Mouse (Mus musculus): Measurements from ENCODE around the gene Macf1. TPM values are rescaled to one million over a fixed set of nuclear protein-coding genes. Genes with fewer than 3 reads are reported as not detected.

Macf1 gene
- polyA plus RNA-seq, 1 experiment from 2014 or later = 75.6 TPM

DNA sequence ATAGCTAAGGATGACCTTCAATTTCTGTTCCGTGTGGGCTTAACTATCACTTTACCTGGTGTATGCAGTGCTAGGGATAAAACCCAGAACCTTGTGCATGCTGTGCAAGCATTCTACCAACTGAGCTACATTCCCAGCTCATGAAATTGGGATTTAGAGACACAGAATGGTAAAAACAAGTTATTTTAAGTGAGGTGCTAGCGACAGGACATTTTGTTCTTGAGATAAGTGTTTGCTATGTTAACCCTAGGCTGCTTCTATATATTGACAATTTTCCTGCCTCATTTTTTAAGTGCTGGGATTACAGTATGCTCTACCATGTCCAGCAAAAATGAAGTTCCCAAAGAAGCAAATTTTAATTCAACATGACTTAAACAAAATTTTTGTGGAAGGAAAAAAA lies 267.3 kb downstream of the Macf1 start:
- Histone ChIP-seq H3K27ac (no peak overlapping the region), H3K9me3 (no peaks in the 10 kb centered on the region), H3K27me3 (no peaks in the 10 kb centered on the region), H3K36me3 (replicated peaks) (no peaks in the 10 kb centered on the region), H3K4me2 (no peak overlapping the region), H3K4me3 (replicated peaks) (no peak overlapping the region), H3K9ac (no peak overlapping the region), H3K4me1 (peaks cover 4% of the 10 kb centered on the region)
- 87% methylated on average over 2 of the region's 2 CpGs for WGBS
- no peak for ATAC-seq (ENCODE audit: low FRiP score)

GRCm38 (mm10) chr4:123415566-123415965 lies 268.6 kb downstream of the Macf1 start:
- Histone ChIP-seq H3K27me3 (no peaks in the 10 kb centered on the region), H3K4me1 (peaks cover 11% of the 10 kb centered on the region), H3K4me3 (replicated peaks) (no peak overlapping the region), H3K36me3 (replicated peaks) (no peaks in the 10 kb centered on the region), H3K9me3 (no peaks in the 10 kb centered on the region), H3K27ac (no peak overlapping the region), H3K9ac (no peak overlapping the region), H3K4me2 (no peak overlapping the region)
- no peak for ATAC-seq (ENCODE audit: low FRiP score)
- WGBS = 89% methylated on average over 1 of the region's 1 CpGs

DNA sequence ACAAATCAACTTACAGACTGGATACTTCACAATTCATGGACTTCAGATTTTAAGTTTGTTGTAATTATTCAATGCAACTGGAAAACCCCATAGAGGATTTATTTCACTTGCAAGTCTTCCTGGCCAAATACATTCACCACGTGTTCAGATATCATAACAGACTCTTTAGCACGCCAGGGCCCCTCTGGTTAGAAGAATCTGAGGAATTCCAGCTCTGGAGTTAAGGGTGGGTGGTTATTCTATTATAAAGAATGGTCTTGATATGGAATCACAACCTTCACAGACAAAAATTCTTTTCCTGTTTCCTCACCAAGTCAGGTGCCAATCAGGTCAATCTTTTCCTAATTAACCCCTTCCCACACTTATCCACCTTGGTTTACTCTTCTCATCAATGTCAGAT lies 270.3 kb downstream of the Macf1 start:
- no peak overlapping the region for H3K27ac ChIP-seq
- no peak for ATAC-seq (ENCODE audit: low FRiP score)
- H3K4me1 ChIP-seq = peaks cover 28% of the 10 kb centered on the region
- H3K27me3 ChIP-seq = no peaks in the 10 kb centered on the region
- WGBS = 78% methylated on average over 2 of the region's 2 CpGs
- H3K4me2 ChIP-seq = no peak overlapping the region
- H3K4me3 ChIP-seq (replicated peaks) = no peak overlapping the region
- H3K9me3 ChIP-seq = no peaks in the 10 kb centered on the region
- peaks cover 11% of the 10 kb centered on the region for H3K36me3 ChIP-seq (replicated peaks)
- no peak overlapping the region for H3K9ac ChIP-seq

GRCm38 (mm10) chr4:123412981-123413380 lies 271.2 kb downstream of the Macf1 start:
- 55% methylated on average over 2 of the region's 2 CpGs for WGBS
- no peaks in the 10 kb centered on the region for H3K9me3 ChIP-seq
- no peak overlapping the region for H3K9ac ChIP-seq
- H3K4me2 ChIP-seq = no peak overlapping the region
- no peak overlapping the region for H3K27ac ChIP-seq
- no peaks in the 10 kb centered on the region for H3K27me3 ChIP-seq
- H3K4me3 ChIP-seq (replicated peaks) = no peak overlapping the region
- H3K36me3 ChIP-seq (replicated peaks) = peaks cover 12% of the 10 kb centered on the region
- ATAC-seq (ENCODE audit: low FRiP score) = no peak
- H3K4me1 ChIP-seq = peaks cover 37% of the 10 kb centered on the region

- Histone ChIP-seq H3K27ac (peak overlapping the region; percentile 96), H3K9me3 (no peaks in the 10 kb centered on the region), H3K27me3 (no peaks in the 10 kb centered on the region), H3K4me1 (peaks cover 42% of the 10 kb centered on the region), H3K36me3 (replicated peaks) (peaks cover 17% of the 10 kb centered on the region), H3K9ac (peak overlapping the region; percentile 83), H3K4me2 (peak overlapping the region; percentile 78), H3K4me3 (replicated peaks) (peak overlapping the region; percentile 80)
- ATAC-seq (ENCODE audit: low FRiP score) = peak; percentile 5; the same call in 1 of the 2 replicates
- 4% methylated on average over 6 of the region's 6 CpGs for WGBS
Measured at GRCm38 (mm10) chr4:123412528-123412878, 271.7 kb downstream of the Macf1 start.

GRCm38 (mm10) chr4:123411732-123412527 lies 272.2 kb downstream of the Macf1 start:
- Histone ChIP-seq H3K9ac (peak overlapping the region; percentile 83), H3K27ac (peak overlapping the region; percentile 96), H3K27me3 (no peaks in the 10 kb centered on the region), H3K9me3 (no peaks in the 10 kb centered on the region), H3K36me3 (replicated peaks) (peaks cover 21% of the 10 kb centered on the region), H3K4me2 (peak overlapping the region; percentile 78), H3K4me3 (replicated peaks) (peak overlapping the region; percentile 80), H3K4me1 (peaks cover 46% of the 10 kb centered on the region)
- WGBS = under 1% methylated on average over 61 of the region's 69 CpGs
- ATAC-seq (ENCODE audit: low FRiP score) = peak; percentile 96

DNA sequence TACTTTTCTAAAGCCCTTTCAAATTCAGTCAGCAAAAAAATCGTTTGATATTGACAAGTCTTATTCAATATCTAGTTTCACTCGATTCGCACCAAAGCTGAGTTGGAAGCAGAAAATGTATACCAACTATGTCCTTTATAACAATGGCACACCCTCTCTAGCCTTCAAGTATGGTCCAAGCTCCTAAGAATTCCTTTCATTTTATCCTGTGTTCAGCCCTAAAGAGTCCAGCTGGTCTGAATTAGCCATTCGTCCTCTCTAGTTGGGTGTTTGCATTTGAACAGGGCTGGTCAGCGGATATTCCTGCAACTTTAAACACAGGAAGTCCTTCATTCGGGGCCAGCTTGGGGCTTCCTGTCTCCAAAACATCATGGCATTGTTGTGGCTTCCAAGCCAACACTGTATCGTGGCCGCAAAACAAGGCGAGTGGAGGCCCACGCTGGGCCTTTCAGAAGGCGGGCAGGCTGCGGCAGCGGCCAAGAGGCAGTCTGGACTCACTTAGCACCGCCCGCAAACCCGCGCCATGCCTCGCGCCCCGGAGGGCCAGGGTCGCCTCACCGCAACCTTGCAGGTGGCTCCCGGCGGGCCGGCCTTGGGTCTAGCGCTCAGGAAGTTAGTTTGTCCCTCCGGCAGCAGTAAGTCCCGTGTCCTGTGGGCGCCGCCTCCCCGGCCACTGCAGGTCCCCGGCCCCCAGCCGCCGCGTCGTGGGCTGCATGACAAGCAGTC lies 273.0 kb downstream of the Macf1 start:
- H3K4me1 ChIP-seq = peaks cover 54% of the 10 kb centered on the region
- peak overlapping the region; percentile 83 for H3K9ac ChIP-seq

DNA sequence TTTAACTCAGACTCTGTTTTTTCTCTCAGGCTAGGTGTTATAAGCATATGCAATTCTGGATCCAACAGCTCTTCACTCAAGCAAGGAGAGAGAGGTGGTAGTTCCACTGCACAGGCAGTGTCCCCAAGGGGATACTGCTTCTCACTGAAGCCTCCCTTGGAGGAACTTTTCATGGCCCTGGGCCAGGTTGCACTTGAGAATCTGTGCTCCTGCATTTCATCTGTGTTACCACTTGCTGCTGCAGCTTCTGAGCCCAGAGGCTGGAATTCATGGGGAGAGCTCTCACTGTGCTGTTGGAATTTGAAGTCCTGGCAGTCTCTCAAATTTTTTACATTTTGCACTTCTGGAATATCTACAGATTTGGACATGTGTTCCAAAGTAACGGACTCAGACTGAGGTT lies 274.4 kb downstream of the Macf1 start:
- ATAC-seq (ENCODE audit: low FRiP score) = no peak
- no peaks in the 10 kb centered on the region for H3K27me3 ChIP-seq
- no peak overlapping the region for H3K27ac ChIP-seq
- H3K4me2 ChIP-seq = no peak overlapping the region; the same call in 1 of the 2 replicates
- 89% methylated on average over 1 of the region's 1 CpGs for WGBS
- no peaks in the 10 kb centered on the region for H3K9me3 ChIP-seq
- H3K9ac ChIP-seq = no peak overlapping the region
- H3K4me1 ChIP-seq = peaks cover 68% of the 10 kb centered on the region
- H3K36me3 ChIP-seq (replicated peaks) = peaks cover 21% of the 10 kb centered on the region
- no peak overlapping the region for H3K4me3 ChIP-seq (replicated peaks)

More for the DNA sequence above, 273.0 kb downstream of the Macf1 start:
- Histone ChIP-seq H3K4me2 (peak overlapping the region; percentile 78), H3K27ac (peak overlapping the region; percentile 96), H3K4me3 (replicated peaks) (peak overlapping the region; percentile 80), H3K36me3 (replicated peaks) (peaks cover 21% of the 10 kb centered on the region), H3K27me3 (no peaks in the 10 kb centered on the region), H3K9me3 (no peaks in the 10 kb centered on the region)
- no peak for ATAC-seq (ENCODE audit: low FRiP score)
- 2% methylated on average over 36 of the region's 36 CpGs for WGBS

DNA sequence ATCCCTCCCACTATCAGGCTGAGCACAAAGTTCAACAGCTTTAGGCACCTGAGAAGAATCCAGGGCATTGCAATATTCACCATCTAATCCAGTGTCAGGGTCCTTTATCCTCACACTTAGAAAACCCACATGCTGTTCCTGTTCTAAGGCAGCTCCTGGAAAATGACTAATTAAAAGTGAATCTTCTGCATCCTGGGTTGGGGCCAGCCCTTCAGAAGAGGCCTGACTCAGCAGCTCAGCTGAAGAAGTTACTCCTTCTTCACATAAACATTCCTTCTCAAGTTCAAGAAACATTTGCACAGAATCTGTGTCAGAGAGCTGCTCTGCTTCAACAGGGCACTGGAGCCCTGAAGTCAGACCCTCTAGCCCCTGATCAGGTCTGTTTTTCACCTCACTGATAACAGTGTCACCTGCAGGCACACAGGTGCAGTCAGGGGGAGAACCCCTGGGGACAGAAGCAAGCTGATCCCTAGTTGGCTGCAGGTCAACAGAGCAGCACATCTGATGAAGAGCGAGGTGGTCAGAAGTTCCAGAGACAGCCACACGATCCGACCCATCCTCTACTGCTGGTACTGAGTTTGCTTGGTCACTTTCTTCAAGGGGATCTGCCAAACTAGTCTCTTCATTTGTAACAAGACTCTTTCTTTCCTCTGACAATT lies 275.0 kb downstream of the Macf1 start:
- H3K4me1 ChIP-seq = peaks cover 72% of the 10 kb centered on the region
- WGBS = 95% methylated on average over 3 of the region's 3 CpGs
- ATAC-seq (ENCODE audit: low FRiP score) = no peak

GRCm38 (mm10) chr4:123407792-123408191 lies 276.4 kb downstream of the Macf1 start:
- no peak overlapping the region for H3K4me3 ChIP-seq (replicated peaks)
- no peak overlapping the region for H3K9ac ChIP-seq
- no peaks in the 10 kb centered on the region for H3K27me3 ChIP-seq
- peak overlapping the region; percentile 32; the same call in 1 of the 2 replicates for H3K4me2 ChIP-seq
- peak overlapping the region; percentile 19; the same call in 1 of the 2 replicates for H3K27ac ChIP-seq
- WGBS = 85% methylated on average over 6 of the region's 6 CpGs
- H3K9me3 ChIP-seq = no peaks in the 10 kb centered on the region
- peaks cover 21% of the 10 kb centered on the region for H3K36me3 ChIP-seq (replicated peaks)
- peaks cover 79% of the 10 kb centered on the region for H3K4me1 ChIP-seq
- no peak for ATAC-seq (ENCODE audit: low FRiP score)

More for the DNA sequence above, 275.0 kb downstream of the Macf1 start:
- Histone ChIP-seq H3K9me3 (no peaks in the 10 kb centered on the region), H3K36me3 (replicated peaks) (peaks cover 21% of the 10 kb centered on the region), H3K27me3 (no peaks in the 10 kb centered on the region), H3K4me3 (replicated peaks) (no peak overlapping the region), H3K27ac (no peak overlapping the region), H3K4me2 (no peak overlapping the region), H3K9ac (no peak overlapping the region)

DNA sequence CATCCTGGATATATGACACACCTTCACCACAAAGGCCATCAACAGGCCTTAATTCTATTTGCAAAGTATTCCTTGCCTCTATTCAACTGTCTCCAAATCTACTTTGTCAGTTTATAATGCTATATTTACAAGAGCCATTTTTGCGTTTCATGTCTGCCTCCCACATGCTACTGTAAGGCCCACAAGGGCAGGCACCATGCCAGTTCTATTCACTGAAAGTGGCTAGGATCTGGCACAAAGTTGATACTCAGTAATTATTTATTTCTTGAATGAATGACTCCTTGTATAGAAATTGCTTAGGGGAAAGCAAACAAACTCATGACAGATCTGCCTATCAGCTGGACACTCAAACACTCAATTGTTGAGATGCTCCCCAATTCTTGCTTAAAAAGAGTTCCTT lies 280.1 kb downstream of the Macf1 start:
- 58% methylated on average over 1 of the region's 1 CpGs for WGBS
- peaks cover 56% of the 10 kb centered on the region for H3K4me1 ChIP-seq
- H3K27me3 ChIP-seq = no peaks in the 10 kb centered on the region
- no peak overlapping the region for H3K9ac ChIP-seq
- no peak overlapping the region for H3K27ac ChIP-seq
- no peak for ATAC-seq (ENCODE audit: low FRiP score)
- no peaks in the 10 kb centered on the region for H3K9me3 ChIP-seq
- peaks cover 32% of the 10 kb centered on the region for H3K36me3 ChIP-seq (replicated peaks)
- H3K4me2 ChIP-seq = no peak overlapping the region
- H3K4me3 ChIP-seq (replicated peaks) = no peak overlapping the region

DNA sequence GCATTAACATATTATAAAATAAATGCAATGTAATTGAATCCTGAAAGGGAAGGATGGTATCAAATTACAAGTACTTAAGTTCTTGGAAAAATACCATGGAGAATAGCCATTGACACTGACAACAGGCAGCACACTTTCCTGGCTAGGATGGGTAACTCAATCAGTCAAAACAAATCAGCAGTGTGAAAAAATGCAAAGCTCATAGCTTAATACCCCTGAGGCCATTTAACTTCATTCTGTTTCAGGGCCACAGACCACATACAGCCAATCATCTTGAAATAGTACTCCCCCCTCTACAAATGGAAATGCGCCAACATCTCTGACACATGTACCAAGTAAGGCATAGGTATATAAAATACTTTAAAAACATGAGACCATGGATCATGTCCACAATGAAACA lies 281.9 kb downstream of the Macf1 start:
- ATAC-seq (ENCODE audit: low FRiP score) = no peak
- H3K4me2 ChIP-seq = no peak overlapping the region
- H3K4me1 ChIP-seq = peaks cover 38% of the 10 kb centered on the region
- H3K9me3 ChIP-seq = no peaks in the 10 kb centered on the region
- no peaks in the 10 kb centered on the region for H3K27me3 ChIP-seq
- no peak overlapping the region for H3K9ac ChIP-seq
- 85% methylated on average over 1 of the region's 1 CpGs for WGBS
- H3K27ac ChIP-seq = no peak overlapping the region
- peaks cover 37% of the 10 kb centered on the region for H3K36me3 ChIP-seq (replicated peaks)
- no peak overlapping the region for H3K4me3 ChIP-seq (replicated peaks)
